Mouse (Mus musculus) C2C12 (cell line): ENCODE measurements at regions not wholly inside any gene's neighbourhood (a gene's known extent, or its start where the extent isn't known, plus 50 kb on each side); places are given as distances from the start of the nearest gene placed in this dataset.

Source experiments
- H3K27me3 ChIP-seq: one replicate; pipeline ENCODE4 v1.6.1; 2011; ENCODE audit not compliant: control insufficient read depth, insufficient read depth, insufficient read length
- H3K36me3 ChIP-seq: one replicate; pipeline ENCODE4 v1.6.1; 2011; ENCODE audit not compliant: control insufficient read depth, insufficient read depth
- H3K4me3 ChIP-seq: one replicate; pipeline ENCODE4 v1.5.1; 2011; ENCODE audit warnings: mild to moderate bottlenecking, control low read depth; ENCODE audit not compliant: poor library complexity, insufficient read depth, severe bottlenecking
- H3K79me2 ChIP-seq: one replicate; pipeline ENCODE4 v1.6.1; 2011; ENCODE audit not compliant: control insufficient read depth, insufficient read depth
- H3K79me3 ChIP-seq: one replicate; pipeline ENCODE4 v1.6.1; 2011; ENCODE audit warnings: low read depth, control low read depth
- H3ac ChIP-seq: one replicate; pipeline ENCODE3; 2011; ENCODE audit warnings: low read depth; ENCODE audit not compliant: control insufficient read depth, insufficient read length
- CEBPB ChIP-seq: IDR thresholded peaks from one replicate; pipeline ENCODE4 v1.6.1; 2011; ENCODE audit warnings: low read depth, mild to moderate bottlenecking, control low read depth, moderate library complexity
- CTCF ChIP-seq: IDR thresholded peaks from one replicate; pipeline ENCODE4 v1.5.1; 2011; ENCODE audit not compliant: control insufficient read depth, insufficient read depth, insufficient read length
- FOSL1 ChIP-seq: IDR thresholded peaks from one replicate; pipeline ENCODE4 v1.8.0; 2011; ENCODE audit warnings: mild to moderate bottlenecking, low read length; ENCODE audit not compliant: poor library complexity, insufficient read depth, severe bottlenecking
- MAX ChIP-seq: IDR thresholded peaks from one replicate; pipeline ENCODE4 v1.6.1; 2011; ENCODE audit warnings: mild to moderate bottlenecking, control low read depth
- MYOD1 ChIP-seq: IDR thresholded peaks from one replicate; pipeline ENCODE4 v1.6.1; 2011; ENCODE audit warnings: low read depth; ENCODE audit not compliant: control insufficient read depth, insufficient read length
- MYOG ChIP-seq: IDR thresholded peaks from one replicate; pipeline ENCODE4 v1.6.1; 2011; ENCODE audit not compliant: control insufficient read depth, insufficient read length; ENCODE audit errors: extremely low read depth
- USF1 ChIP-seq: IDR thresholded peaks from one replicate; pipeline ENCODE4 v1.6.1; 2011; ENCODE audit warnings: low read depth, mild to moderate bottlenecking, control low read depth, moderate library complexity

GRCm38 (mm10) chr12:86579716-86580115 is 98.8 kb upstream of the Vash1 start:
- Histone ChIP-seq H3ac (no peak overlapping the region), H3K79me3 (no peaks in the 10 kb centered on the region)
- TF ChIP-seq MAX (no peak), MYOG (no peak), MYOD1 (no peak)

GRCm38 (mm10) chr12:86580132-86580718 is 98.3 kb upstream of the Vash1 start:
- no peak overlapping the region for H3ac ChIP-seq
- peaks cover 18% of the 10 kb centered on the region for H3K27me3 ChIP-seq
- no peaks in the 10 kb centered on the region for H3K79me2 ChIP-seq
- no peaks in the 10 kb centered on the region for H3K36me3 ChIP-seq
- no peaks in the 10 kb centered on the region for H3K79me3 ChIP-seq
- no peak overlapping the region for H3K4me3 ChIP-seq
- TF ChIP-seq MYOG (no peak), FOSL1 (no peak), CEBPB (no peak), USF1 (no peak), MYOD1 (no peak), CTCF (no peak), MAX (no peak)

More at GRCm38 (mm10) chr12:86579716-86580115, 98.8 kb upstream of the Vash1 start:
- no peak overlapping the region for H3K4me3 ChIP-seq
- H3K36me3 ChIP-seq: no peaks in the 10 kb centered on the region
- peaks cover 20% of the 10 kb centered on the region for H3K27me3 ChIP-seq
- H3K79me2 ChIP-seq: no peaks in the 10 kb centered on the region

- no peaks in the 10 kb centered on the region for H3K79me3 ChIP-seq
- no peaks in the 10 kb centered on the region for H3K79me2 ChIP-seq
- H3K4me3 ChIP-seq: no peak overlapping the region
- peaks cover under 1% of the 10 kb centered on the region for H3K27me3 ChIP-seq
- TF ChIP-seq CTCF: no peak
- no peaks in the 10 kb centered on the region for H3K36me3 ChIP-seq
- no peak overlapping the region for H3ac ChIP-seq
Measured at GRCm38 (mm10) chr12:86582076-86582475, 96.4 kb upstream of the Vash1 start.

GRCm38 (mm10) chr12:86588010-86588409 is 90.5 kb upstream of the Vash1 start:
- no peak for TF ChIP-seq FOSL1
- Histone ChIP-seq H3K79me2 (no peaks in the 10 kb centered on the region), H3K4me3 (no peak overlapping the region), H3K79me3 (no peaks in the 10 kb centered on the region), H3ac (no peak overlapping the region), H3K36me3 (no peaks in the 10 kb centered on the region), H3K27me3 (peaks cover 9% of the 10 kb centered on the region)

GRCm38 (mm10) chr12:86592509-86592908 is 86.0 kb upstream of the Vash1 start:
- H3K27me3 ChIP-seq: peaks cover 8% of the 10 kb centered on the region
- no peaks in the 10 kb centered on the region for H3K79me2 ChIP-seq
- H3K36me3 ChIP-seq: no peaks in the 10 kb centered on the region
- TF ChIP-seq USF1: no peak
- no peak for TF ChIP-seq CEBPB
- TF ChIP-seq MYOD1: no peak
- TF ChIP-seq MYOG: no peak
- no peak for TF ChIP-seq CTCF
- TF ChIP-seq MAX: no peak
- TF ChIP-seq FOSL1: no peak
- H3ac ChIP-seq: no peak overlapping the region
- no peaks in the 10 kb centered on the region for H3K79me3 ChIP-seq
- H3K4me3 ChIP-seq: no peak overlapping the region

GRCm38 (mm10) chr12:86594647-86595046 is 83.9 kb upstream of the Vash1 start:
- H3K79me3 ChIP-seq: no peaks in the 10 kb centered on the region
- TF ChIP-seq MAX (no peak), MYOG (no peak), MYOD1 (no peak), CTCF (no peak), FOSL1 (no peak), USF1 (no peak), CEBPB (no peak)

GRCm38 (mm10) chr12:86600041-86600440 is 78.5 kb upstream of the Vash1 start:
- no peaks in the 10 kb centered on the region for H3K79me2 ChIP-seq
- H3K36me3 ChIP-seq: no peaks in the 10 kb centered on the region
- H3K79me3 ChIP-seq: no peaks in the 10 kb centered on the region
- no peak overlapping the region for H3K4me3 ChIP-seq
- TF ChIP-seq CEBPB (no peak), MYOG (no peak), FOSL1 (no peak), MYOD1 (no peak), MAX (no peak), CTCF (no peak), USF1 (no peak)
- no peak overlapping the region for H3ac ChIP-seq
- peaks cover 16% of the 10 kb centered on the region for H3K27me3 ChIP-seq

More at GRCm38 (mm10) chr12:86594647-86595046, 83.9 kb upstream of the Vash1 start:
- Histone ChIP-seq H3K27me3 (peaks cover 6% of the 10 kb centered on the region), H3ac (no peak overlapping the region), H3K4me3 (no peak overlapping the region), H3K79me2 (no peaks in the 10 kb centered on the region), H3K36me3 (no peaks in the 10 kb centered on the region)
